Mouse (Mus musculus) bone marrow macrophage, adult 2 months (primary cell): ENCODE measurements around the gene Chd1l.

Experiments
- CTCF ChIP-seq: IDR thresholded peaks from 2 replicates; pipeline ENCODE4 v1.5.1; 2012; ENCODE audit warnings: low read depth, mild to moderate bottlenecking, low read length, moderate library complexity
- POLR2A ChIP-seq: IDR thresholded peaks from 2 replicates; pipeline ENCODE4 v1.6.1; 2012; ENCODE audit warnings: mild to moderate bottlenecking, low read depth, low read length, borderline replicate concordance

- TF ChIP-seq POLR2A (no peak), CTCF (no peak)
Observed at GRCm38 (mm10) chr3:97624611-97625010, 14.6 kb upstream of the Chd1l start.
